Mouse (Mus musculus): ENCODE measurements at regions not wholly inside any gene's neighbourhood (a gene's known extent, or its start where the extent isn't known, plus 50 kb on each side); places are given as distances from the start of the nearest gene placed in this dataset.
A peak's percentile ranks its signal among the peaks of the same experiment; 100 is the strongest.
"Not testable (repeated sequence)": the region's sequence is repeated elsewhere in the genome, so short reads cannot be mapped to it uniquely, and the experiment has no call there.

- Histone ChIP-seq H3K4me3 (no peak overlapping the region), H3K36me3 (no peaks in the 10 kb centered on the region), H3K27ac (no peak overlapping the region), H3K27me3 (ENCODE audit: insufficient read depth, poor library complexity, severe bottlenecking) (no peaks in the 10 kb centered on the region), H3K4me1 (no peaks in the 10 kb centered on the region), H3K9me3 (no peaks in the 10 kb centered on the region)
- 65% methylated on average over 1 of the region's 1 CpGs for WGBS
- no peak for DNase-seq (ENCODE audit: low spot score)
These were observed 224.5 kb upstream of the Zpld1 start for GRCm38 (mm10) chr16:55522283-55522682.

DNA sequence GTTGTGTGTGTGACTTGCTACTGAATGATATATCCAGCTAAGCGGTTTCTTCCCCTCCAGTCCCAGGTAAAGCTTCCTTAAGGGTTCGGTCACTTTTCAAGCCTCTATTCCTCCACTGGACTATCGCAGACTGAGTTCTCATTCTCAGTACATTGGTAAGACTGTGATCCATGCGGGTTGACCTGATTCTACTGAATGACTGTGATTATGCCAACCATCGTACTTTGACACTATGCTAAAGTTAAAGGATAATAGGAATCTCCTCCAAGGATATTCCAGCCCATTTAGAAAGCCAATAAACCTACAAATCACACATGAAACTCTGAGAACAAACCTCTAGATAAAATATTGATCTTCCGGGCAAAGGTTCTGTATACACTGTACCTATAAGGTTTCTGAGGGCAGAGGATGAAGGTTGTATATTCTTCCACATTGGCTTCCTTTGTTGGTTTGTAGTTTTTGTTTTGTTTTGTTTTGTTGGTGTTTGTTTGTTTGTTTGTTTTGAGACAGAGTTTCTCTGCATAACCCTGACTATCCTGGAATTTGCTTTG lies 223.7 kb upstream of the Zpld1 start:
- DNase-seq (ENCODE audit: low spot score): no peak
- H3K27me3 ChIP-seq (ENCODE audit: insufficient read depth, poor library complexity, severe bottlenecking): no peaks in the 10 kb centered on the region
- no peaks in the 10 kb centered on the region for H3K4me1 ChIP-seq
- H3K4me3 ChIP-seq: no peak overlapping the region
- H3K9me3 ChIP-seq: no peaks in the 10 kb centered on the region
- WGBS: 90% methylated on average over 6 of the region's 6 CpGs
- no peak overlapping the region for H3K27ac ChIP-seq
- H3K36me3 ChIP-seq: no peaks in the 10 kb centered on the region

- no peak for DNase-seq (ENCODE audit: low spot score)
- Histone ChIP-seq H3K27ac (no peak overlapping the region), H3K9me3 (no peaks in the 10 kb centered on the region), H3K27me3 (ENCODE audit: insufficient read depth, poor library complexity, severe bottlenecking) (no peaks in the 10 kb centered on the region), H3K4me3 (no peak overlapping the region), H3K4me1 (no peaks in the 10 kb centered on the region), H3K36me3 (no peaks in the 10 kb centered on the region)
- WGBS: 89% methylated on average over 6 of the region's 6 CpGs
These were observed 222.3 kb upstream of the Zpld1 start for GRCm38 (mm10) chr16:55520077-55520476.

DNA sequence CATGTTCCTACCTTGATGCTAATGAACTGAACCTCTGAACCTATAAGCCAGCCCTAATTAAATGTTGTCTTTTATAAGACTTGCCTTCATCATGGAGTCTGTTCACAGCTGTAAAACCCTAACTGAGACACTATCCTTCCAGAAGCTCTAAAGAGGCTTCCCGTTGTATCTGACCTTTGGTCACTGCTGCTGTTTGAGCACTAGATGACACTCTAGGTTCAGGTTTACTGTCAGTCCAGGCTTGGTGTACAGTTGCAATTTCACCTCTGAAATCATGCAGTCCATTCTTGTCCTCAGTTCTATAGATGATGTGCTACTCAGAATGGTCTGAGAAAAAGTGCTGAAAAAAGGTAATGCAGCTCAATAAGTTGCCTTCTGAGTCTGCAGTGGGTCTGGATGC lies 221.9 kb upstream of the Zpld1 start:
- Histone ChIP-seq H3K36me3 (no peaks in the 10 kb centered on the region), H3K9me3 (no peaks in the 10 kb centered on the region), H3K4me3 (no peak overlapping the region), H3K27ac (no peak overlapping the region), H3K27me3 (ENCODE audit: insufficient read depth, poor library complexity, severe bottlenecking) (no peaks in the 10 kb centered on the region), H3K4me1 (no peaks in the 10 kb centered on the region)
- no peak for DNase-seq (ENCODE audit: low spot score)
- WGBS: 63% methylated on average over 1 of the region's 1 CpGs

DNA sequence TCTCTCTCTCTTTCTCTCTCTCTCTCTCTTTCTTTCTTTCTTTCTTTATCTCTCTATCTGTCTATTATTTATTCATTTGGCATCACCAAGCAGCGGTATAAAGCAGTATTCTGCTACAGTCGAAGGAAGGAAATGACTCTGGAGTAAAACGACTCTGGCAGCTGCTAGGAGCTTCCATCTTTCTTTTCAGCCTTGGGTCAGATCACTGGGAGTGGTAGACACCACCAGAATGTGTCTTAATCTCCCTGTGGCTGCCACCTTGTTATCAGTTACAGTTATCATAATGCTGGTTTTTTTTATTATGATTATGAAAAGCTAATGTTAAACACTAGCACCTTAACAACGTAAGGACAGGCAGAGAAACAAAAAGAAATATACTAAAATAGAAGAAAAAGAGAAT lies 219.2 kb upstream of the Zpld1 start:
- H3K27me3 ChIP-seq (ENCODE audit: insufficient read depth, poor library complexity, severe bottlenecking): no peaks in the 10 kb centered on the region
- no peak overlapping the region for H3K27ac ChIP-seq
- DNase-seq (ENCODE audit: low spot score): no peak
- no peaks in the 10 kb centered on the region for H3K9me3 ChIP-seq
- no peak overlapping the region for H3K4me3 ChIP-seq
- no peaks in the 10 kb centered on the region for H3K36me3 ChIP-seq
- no peaks in the 10 kb centered on the region for H3K4me1 ChIP-seq
- WGBS: 78% methylated on average over 4 of the region's 4 CpGs

- H3K4me1 ChIP-seq: no peaks in the 10 kb centered on the region
- H3K9me3 ChIP-seq: no peaks in the 10 kb centered on the region
- 0 out of 2 replicates have a peak overlapping the region, but pooled peaks have one; percentile 36 for H3K27ac ChIP-seq
- H3K4me3 ChIP-seq: no peak overlapping the region
- no peaks in the 10 kb centered on the region for H3K36me3 ChIP-seq
- H3K27me3 ChIP-seq (ENCODE audit: insufficient read depth, poor library complexity, severe bottlenecking): no peaks in the 10 kb centered on the region
- no peak for DNase-seq (ENCODE audit: low spot score)
- 73% methylated on average over 16 of the region's 16 CpGs for WGBS
These were observed 217.5 kb upstream of the Zpld1 start for GRCm38 (mm10) chr16:55515228-55515696.

DNA sequence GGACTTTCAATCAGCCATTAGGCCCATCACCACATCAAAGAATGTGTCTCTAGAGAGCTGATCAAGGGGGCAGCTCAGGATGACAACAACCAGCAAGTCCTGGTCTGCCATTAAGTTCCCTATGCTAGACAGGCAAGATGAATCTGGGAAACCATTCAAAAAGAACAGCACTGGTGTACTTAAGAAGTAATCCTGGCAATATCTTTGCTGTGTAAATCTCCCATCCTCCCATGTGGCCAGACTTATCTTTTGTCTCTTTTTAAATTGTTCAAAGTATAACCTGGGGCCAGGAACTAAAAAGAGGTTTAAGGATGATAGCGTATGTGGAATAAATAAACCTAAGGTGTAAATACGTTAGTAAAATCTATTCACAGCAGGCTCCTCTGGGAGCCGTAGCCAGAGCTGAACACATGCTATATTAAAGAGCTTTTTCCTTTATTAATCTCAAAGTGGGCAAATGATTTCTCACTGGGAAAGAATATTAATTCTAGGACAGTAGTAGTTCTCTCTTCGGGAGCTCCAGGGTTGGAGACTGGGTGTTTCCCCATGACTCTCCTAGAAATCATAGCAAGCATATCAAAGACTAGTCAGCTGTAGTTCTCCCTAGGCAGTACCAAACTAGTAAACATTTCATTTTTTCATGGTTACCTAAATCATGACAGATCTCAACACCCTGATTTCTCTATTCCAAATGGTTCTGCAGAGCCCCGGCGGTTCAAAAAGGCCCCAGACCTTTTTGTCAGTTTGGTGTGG lies 216.8 kb upstream of the Zpld1 start:
- Histone ChIP-seq H3K27ac (0 out of 2 replicates have a peak overlapping the region, but pooled peaks have one; percentile 36), H3K36me3 (no peaks in the 10 kb centered on the region), H3K27me3 (ENCODE audit: insufficient read depth, poor library complexity, severe bottlenecking) (no peaks in the 10 kb centered on the region), H3K4me1 (no peaks in the 10 kb centered on the region), H3K4me3 (no peak overlapping the region), H3K9me3 (no peaks in the 10 kb centered on the region)
- 83% methylated on average over 6 of the region's 6 CpGs for WGBS
- DNase-seq (ENCODE audit: low spot score): no peak

GRCm38 (mm10) chr16:55504796-55505413 lies 207.1 kb upstream of the Zpld1 start:
- no peak overlapping the region for H3K4me3 ChIP-seq
- H3K27me3 ChIP-seq (ENCODE audit: insufficient read depth, poor library complexity, severe bottlenecking): no peaks in the 10 kb centered on the region
- H3K27ac ChIP-seq: peak overlapping the region; percentile 42; the same call in 1 of the 2 replicates
- no peaks in the 10 kb centered on the region for H3K36me3 ChIP-seq
- H3K4me1 ChIP-seq: no peaks in the 10 kb centered on the region
- no peak for DNase-seq (ENCODE audit: low spot score)
- WGBS: 37% methylated on average over 6 of the region's 6 CpGs
- no peaks in the 10 kb centered on the region for H3K9me3 ChIP-seq

- Histone ChIP-seq H3K27ac (no peak overlapping the region), H3K9me3 (no peaks in the 10 kb centered on the region), H3K27me3 (ENCODE audit: insufficient read depth, poor library complexity, severe bottlenecking) (no peaks in the 10 kb centered on the region), H3K4me1 (no peaks in the 10 kb centered on the region), H3K4me3 (no peak overlapping the region), H3K36me3 (no peaks in the 10 kb centered on the region)
- no peak for DNase-seq (ENCODE audit: low spot score)
- 67% methylated on average over 3 of the region's 3 CpGs for WGBS
These were observed 206.5 kb upstream of the Zpld1 start for GRCm38 (mm10) chr16:55504274-55504673.

DNA sequence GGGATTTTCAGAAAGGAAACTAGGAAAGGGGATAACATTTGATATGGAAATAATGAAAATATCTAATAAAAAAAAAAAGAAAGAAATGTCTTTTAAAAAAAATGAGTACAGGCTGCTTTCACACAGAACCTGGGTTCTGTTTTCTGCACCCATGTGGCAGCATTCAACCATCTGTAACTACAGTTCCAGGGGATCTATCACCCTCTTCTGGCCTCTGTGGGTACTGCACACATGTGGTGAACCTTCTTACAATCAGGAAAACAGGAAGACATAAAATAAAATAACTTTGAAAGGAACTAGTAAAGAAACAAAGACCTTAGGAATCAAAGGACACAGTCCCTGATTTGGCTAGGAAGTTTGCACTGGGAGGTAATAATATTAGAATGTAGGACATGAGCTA lies 205.5 kb upstream of the Zpld1 start:
- no peaks in the 10 kb centered on the region for H3K36me3 ChIP-seq
- H3K4me1 ChIP-seq: no peaks in the 10 kb centered on the region
- H3K9me3 ChIP-seq: no peaks in the 10 kb centered on the region

GRCm38 (mm10) chr16:55499831-55500230 lies 202.0 kb upstream of the Zpld1 start:
- not testable (repeated sequence) for H3K4me1 ChIP-seq; H3K9me3 ChIP-seq; H3K27me3 ChIP-seq (ENCODE audit: insufficient read depth, poor library complexity, severe bottlenecking); H3K4me3 ChIP-seq; H3K27ac ChIP-seq; DNase-seq (ENCODE audit: low spot score); H3K36me3 ChIP-seq

More for the DNA sequence above, 205.5 kb upstream of the Zpld1 start:
- H3K4me3 ChIP-seq: no peak overlapping the region
- no peaks in the 10 kb centered on the region for H3K27me3 ChIP-seq (ENCODE audit: insufficient read depth, poor library complexity, severe bottlenecking)
- no peak overlapping the region for H3K27ac ChIP-seq
- DNase-seq (ENCODE audit: low spot score): no peak

DNA sequence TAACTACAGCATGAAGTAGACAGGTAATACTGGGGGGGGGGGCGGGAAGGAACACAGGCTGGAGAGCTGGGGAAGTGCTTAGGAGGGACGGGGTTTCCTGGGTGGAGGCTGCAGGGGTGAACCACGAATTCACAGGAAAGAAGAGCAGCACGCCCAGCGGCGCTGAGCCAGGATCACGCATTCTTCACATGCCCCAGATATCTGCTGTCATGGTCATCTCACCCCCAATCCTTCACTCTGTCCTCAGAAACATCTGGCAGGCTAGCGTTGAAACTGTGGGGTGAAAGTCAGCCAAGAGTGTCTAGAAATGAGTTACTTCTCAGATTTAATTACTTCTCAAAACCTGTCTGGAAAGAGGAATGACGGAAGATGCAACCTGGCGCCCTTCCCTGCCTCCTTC lies 197.3 kb upstream of the Zpld1 start:
- WGBS: 52% methylated on average over 10 of the region's 10 CpGs
- Histone ChIP-seq H3K27ac (no peak overlapping the region), H3K4me3 (no peak overlapping the region), H3K4me1 (peaks cover 3% of the 10 kb centered on the region; the same call in 1 of the 2 replicates), H3K27me3 (ENCODE audit: insufficient read depth, poor library complexity, severe bottlenecking) (no peaks in the 10 kb centered on the region), H3K36me3 (no peaks in the 10 kb centered on the region), H3K9me3 (no peaks in the 10 kb centered on the region)
- no peak for DNase-seq (ENCODE audit: low spot score)

DNA sequence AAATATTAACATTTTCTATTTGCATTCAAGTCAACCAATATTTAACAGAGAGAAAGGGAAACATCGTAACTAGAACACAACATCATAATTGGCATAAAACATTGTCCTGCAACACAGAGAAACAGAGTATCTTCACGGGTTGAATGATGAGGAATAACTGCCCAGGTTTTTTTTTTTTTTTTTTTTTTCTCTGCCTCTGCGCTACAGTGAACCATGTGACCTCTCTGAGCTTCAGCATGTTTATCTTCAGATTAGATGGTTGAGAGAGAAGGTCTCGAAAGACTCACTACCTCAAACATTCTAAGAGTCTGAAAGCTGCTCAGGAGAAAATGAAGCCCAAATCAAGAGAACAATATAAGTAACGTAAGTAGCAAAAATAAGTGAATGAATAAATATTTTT lies 196.4 kb upstream of the Zpld1 start:
- Histone ChIP-seq H3K27me3 (ENCODE audit: insufficient read depth, poor library complexity, severe bottlenecking) (no peaks in the 10 kb centered on the region), H3K36me3 (no peaks in the 10 kb centered on the region), H3K4me1 (peaks cover 3% of the 10 kb centered on the region; the same call in 1 of the 2 replicates), H3K4me3 (no peak overlapping the region), H3K27ac (no peak overlapping the region), H3K9me3 (no peaks in the 10 kb centered on the region)
- DNase-seq (ENCODE audit: low spot score): no peak
- WGBS: 49% methylated on average over 5 of the region's 5 CpGs

All from heart, embryonic 10.5 days (tissue).